Mouse (Mus musculus): ENCODE results near the gene Pnpo.

Pnpo gene

GRCm38 (mm10) chr11:96940578-96941465 lies 3.0 kb downstream of the Pnpo start:
- in situ Hi-C loops (cut with MboI; ENCODE audit: unreplicated experiment in 2 of 2), result no loop called here

GRCm38 (mm10) chr11:96938426-96938800 lies 5.4 kb downstream of the Pnpo start:
- in situ Hi-C loops (cut with MboI; ENCODE audit: unreplicated experiment in 2 of 2), result no loop called here

GRCm38 (mm10) chr11:96937549-96938425 lies 6.0 kb downstream of the Pnpo start:
- in situ Hi-C loops (cut with MboI; ENCODE audit: unreplicated experiment in 2 of 2), result no loop called here

GRCm38 (mm10) chr11:96935872-96936650 lies 7.7 kb downstream of the Pnpo start:
- in situ Hi-C loops (cut with MboI; ENCODE audit: unreplicated experiment in 2 of 2), result no loop called here

- in situ Hi-C loops (cut with MboI; ENCODE audit: unreplicated experiment in 2 of 2), result no loop called here
Measured at GRCm38 (mm10) chr11:96934921-96935356, 8.8 kb downstream of the Pnpo start.

GRCm38 (mm10) chr11:96933562-96934276 lies 10.1 kb downstream of the Pnpo start:
- in situ Hi-C loops (cut with MboI; ENCODE audit: unreplicated experiment in 2 of 2), result no loop called here

- in situ Hi-C loops (cut with MboI; ENCODE audit: unreplicated experiment in 2 of 2), result no loop called here
Measured at GRCm38 (mm10) chr11:96931327-96932062, 12.3 kb downstream of the Pnpo start.

GRCm38 (mm10) chr11:96929766-96930331 lies 13.9 kb downstream of the Pnpo start:
- in situ Hi-C loops (cut with MboI; ENCODE audit: unreplicated experiment in 2 of 2), result no loop called here

- in situ Hi-C loops (cut with MboI; ENCODE audit: unreplicated experiment in 2 of 2), result no loop called here
Measured at GRCm38 (mm10) chr11:96929096-96929765, 14.6 kb downstream of the Pnpo start.

- in situ Hi-C loops (cut with MboI; ENCODE audit: unreplicated experiment in 2 of 2), result no loop called here
Measured at GRCm38 (mm10) chr11:96928691-96929090, 15.1 kb downstream of the Pnpo start.

GRCm38 (mm10) chr11:96928088-96928487 lies 15.7 kb downstream of the Pnpo start, which contains the start of gene Prr15l:
Prr15l (plus strand) TSS chr11:96928104.
- in situ Hi-C loops (cut with MboI; ENCODE audit: unreplicated experiment in 2 of 2), result no loop called here

- in situ Hi-C loops (cut with MboI; ENCODE audit: unreplicated experiment in 2 of 2), result no loop called here
Measured at GRCm38 (mm10) chr11:96926587-96926986, 17.2 kb downstream of the Pnpo start.

- in situ Hi-C loops (cut with MboI; ENCODE audit: unreplicated experiment in 2 of 2), result no loop called here
Measured at GRCm38 (mm10) chr11:96925469-96926148, 18.2 kb downstream of the Pnpo start.

GRCm38 (mm10) chr11:96924861-96925260 lies 18.9 kb downstream of the Pnpo start:
- in situ Hi-C loops (cut with MboI; ENCODE audit: unreplicated experiment in 2 of 2), result no loop called here

- in situ Hi-C loops (cut with MboI; ENCODE audit: unreplicated experiment in 2 of 2), result loop anchor here (5.0 kb wide), 3 partner anchors 43 to 268 kb away; partner anchors contain the start of genes Scrn2 (in 2 of the 2) and Kpnb1 (in 1 of the 2)
Measured at GRCm38 (mm10) chr11:96919003-96919402, 24.8 kb downstream of the Pnpo start.

- in situ Hi-C loops (cut with MboI; ENCODE audit: unreplicated experiment in 2 of 2), result loop anchor here (5.0 kb wide), 3 partner anchors 45 to 270 kb away; partner anchors contain the start of genes Scrn2 (in 2 of the 2) and Kpnb1 (in 1 of the 2)
Measured at GRCm38 (mm10) chr11:96917415-96917814, 26.4 kb downstream of the Pnpo start.

GRCm38 (mm10) chr11:96916885-96917396 lies 26.8 kb downstream of the Pnpo start:
- in situ Hi-C loops (cut with MboI; ENCODE audit: unreplicated experiment in 2 of 2), result loop anchor here (5.0 kb wide), 3 partner anchors 45 to 270 kb away; partner anchors contain the start of genes Scrn2 (in 2 of the 2) and Kpnb1 (in 1 of the 2)
